Mouse (Mus musculus) heart, postnatal 4 days (tissue): Measurements from ENCODE around the gene Rnf41. TPM values are rescaled to one million over a fixed set of nuclear protein-coding genes. Genes with fewer than 3 reads are reported as not detected.

Experiments
- DNase-seq: peaks from one replicate; pipeline ENCODE4 v3.0.0; 2021
- total RNA-seq, 2 experiments: library from RNA; stranded (reverse); gene quantifications; 2 replicates each; pipeline ENCODE4 v1.2.3; 2021

Rnf41 gene
- total RNA-seq, 2 experiments from 2014 or later: 25.0 to 27.0 TPM

GRCm38 (mm10) chr10:128433417-128433816 is 22.0 kb downstream of the Rnf41 start:
- no peak for DNase-seq

GRCm38 (mm10) chr10:128434681-128435080 is 23.2 kb downstream of the Rnf41 start:
- DNase-seq: no peak

- peak; percentile 82 for DNase-seq
Observed at GRCm38 (mm10) chr10:128435186-128435823, 23.8 kb downstream of the Rnf41 start.

- no peak for DNase-seq
Observed at GRCm38 (mm10) chr10:128435873-128436272, 24.4 kb downstream of the Rnf41 start.

GRCm38 (mm10) chr10:128436376-128436775 is 24.9 kb downstream of the Rnf41 start:
- DNase-seq: no peak

GRCm38 (mm10) chr10:128438675-128439279 is 27.3 kb downstream of the Rnf41 start:
- DNase-seq: no peak

GRCm38 (mm10) chr10:128440407-128440806 is 28.9 kb downstream of the Rnf41 start:
- DNase-seq: peak; percentile 37

GRCm38 (mm10) chr10:128441324-128442119 is 30.1 kb downstream of the Rnf41 start:
- DNase-seq: no peak

- DNase-seq: no peak
Observed at GRCm38 (mm10) chr10:128442718-128443117, 31.3 kb downstream of the Rnf41 start.

GRCm38 (mm10) chr10:128444354-128444753 is 32.9 kb downstream of the Rnf41 start:
- no peak for DNase-seq

- DNase-seq: no peak
Observed at GRCm38 (mm10) chr10:128445407-128445806, 34.0 kb downstream of the Rnf41 start.

GRCm38 (mm10) chr10:128451014-128451413 is 39.6 kb downstream of the Rnf41 start:
- DNase-seq: no peak

GRCm38 (mm10) chr10:128454471-128454870 is 43.0 kb downstream of the Rnf41 start:
- no peak for DNase-seq

GRCm38 (mm10) chr10:128455280-128455679 is 43.8 kb downstream of the Rnf41 start:
- DNase-seq: peak; percentile 77

GRCm38 (mm10) chr10:128457676-128458075 is 46.2 kb downstream of the Rnf41 start:
- DNase-seq: no peak

- DNase-seq: peak; percentile 97
Observed at GRCm38 (mm10) chr10:128458348-128458718, 46.9 kb downstream of the Rnf41 start.

- DNase-seq: peak; percentile 90
Observed at GRCm38 (mm10) chr10:128458719-128459408, 47.4 kb downstream of the Rnf41 start, which contains the start of gene Smarcc2. Gene Smarcc2 (plus strand): TSS chr10:128459248.

- DNase-seq: peak; percentile 41
Observed at GRCm38 (mm10) chr10:128459409-128460269, 48.2 kb downstream of the Rnf41 start.

- no peak for DNase-seq
Observed at GRCm38 (mm10) chr10:128460270-128460630, 48.8 kb downstream of the Rnf41 start.

GRCm38 (mm10) chr10:128474366-128474765 is 62.9 kb downstream of the Rnf41 start:
- no peak for DNase-seq

- no peak for DNase-seq
Observed at GRCm38 (mm10) chr10:128486370-128486769, 74.9 kb downstream of the Rnf41 start.
